Mouse (Mus musculus): Measurements from ENCODE around the gene Mlx. TPM values are rescaled to one million over a fixed set of nuclear protein-coding genes. Genes with fewer than 3 reads are reported as not detected.
A peak's percentile ranks its signal among the peaks of the same experiment; 100 is the strongest.

Mlx gene
- total and polyA plus RNA-seq, 2 experiments from 2014 or later = 68.0 to 82.4 TPM

DNA sequence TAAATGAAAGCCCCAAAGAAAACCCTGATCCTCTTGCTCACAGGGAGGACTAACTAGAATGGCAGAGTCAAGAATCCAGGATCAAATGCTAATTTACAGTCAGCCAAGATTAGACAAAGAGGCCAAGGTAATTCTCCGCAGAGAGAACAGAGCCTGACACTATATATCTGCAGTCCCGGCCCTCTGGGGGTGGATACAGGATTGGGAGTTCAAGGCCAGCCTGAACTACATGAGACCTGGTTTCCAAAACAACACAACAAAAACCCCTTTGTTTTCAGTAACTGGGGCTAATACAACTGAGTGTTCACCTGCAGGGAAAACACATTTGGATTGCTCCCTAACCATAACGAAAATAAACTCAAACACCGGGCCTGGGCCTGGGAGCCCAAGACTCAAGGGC is 22.6 kb upstream of the Mlx start:
- peaks cover 37% of the 10 kb centered on the region for H3K36me3 ChIP-seq (ENCODE audit: insufficient read depth)
- TF ChIP-seq CTCF (IDR thresholded peaks at IDR 0.05; ENCODE audit: low read depth) = no peak
- peaks cover 4% of the 10 kb centered on the region; the same call in 1 of the 2 replicates for H3K4me1 ChIP-seq (ENCODE audit: insufficient read depth)
- H3K27ac ChIP-seq (ENCODE audit: low read depth, low read length) = no peak overlapping the region
- whole genome bisulfite sequencing = 80% methylated on average over 4 of the region's 4 CpGs
- H3K4me3 ChIP-seq (ENCODE audit: low read depth, low read length) = no peak overlapping the region
- ATAC-seq (no peak), DNase-seq (no peak)
- H3K9me3 ChIP-seq (ENCODE audit: low read length) = no peaks in the 10 kb centered on the region
- H3K27me3 ChIP-seq (ENCODE audit: insufficient read depth, low read length) = no peaks in the 10 kb centered on the region
- H3K9ac ChIP-seq = no peak overlapping the region
- H3K4me2 ChIP-seq (ENCODE audit: low read depth) = no peak overlapping the region

DNA sequence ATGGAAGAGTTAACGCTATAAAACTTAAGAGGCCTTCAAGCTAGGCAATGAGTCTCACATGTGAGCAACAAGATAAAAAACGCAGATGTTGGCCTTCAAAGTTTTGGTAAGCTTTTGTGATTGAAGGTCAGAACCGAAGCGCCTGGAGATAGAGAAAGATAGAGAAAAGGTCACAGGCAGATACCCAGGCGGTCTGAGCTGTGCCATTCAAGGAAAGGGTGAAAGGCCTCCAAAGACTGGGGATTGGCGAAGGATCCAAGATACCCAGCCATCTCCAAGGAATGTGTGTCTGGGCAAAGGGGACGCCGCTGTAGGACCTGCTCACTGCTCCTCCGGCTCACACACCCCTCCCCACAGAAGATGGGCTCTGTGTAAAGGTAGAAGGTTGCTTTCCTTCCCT is 22.1 kb upstream of the Mlx start:
- peaks cover 31% of the 10 kb centered on the region for H3K36me3 ChIP-seq (ENCODE audit: insufficient read depth)
- no peaks in the 10 kb centered on the region for H3K9me3 ChIP-seq (ENCODE audit: low read length)
- no peaks in the 10 kb centered on the region for H3K27me3 ChIP-seq (ENCODE audit: insufficient read depth, low read length)
- no peak for DNase-seq
- no peak overlapping the region for H3K9ac ChIP-seq
- H3K4me3 ChIP-seq (ENCODE audit: low read depth, low read length) = no peak overlapping the region
- H3K4me2 ChIP-seq (ENCODE audit: low read depth) = no peak overlapping the region
- peaks cover 4% of the 10 kb centered on the region; the same call in 1 of the 2 replicates for H3K4me1 ChIP-seq (ENCODE audit: insufficient read depth)
- H3K27ac ChIP-seq (ENCODE audit: low read depth, low read length) = no peak overlapping the region
- ATAC-seq = no peak
- WGBS = 93% methylated on average over 9 of the region's 9 CpGs
- TF ChIP-seq CTCF (IDR thresholded peaks at IDR 0.05; ENCODE audit: low read depth) = no peak

DNA sequence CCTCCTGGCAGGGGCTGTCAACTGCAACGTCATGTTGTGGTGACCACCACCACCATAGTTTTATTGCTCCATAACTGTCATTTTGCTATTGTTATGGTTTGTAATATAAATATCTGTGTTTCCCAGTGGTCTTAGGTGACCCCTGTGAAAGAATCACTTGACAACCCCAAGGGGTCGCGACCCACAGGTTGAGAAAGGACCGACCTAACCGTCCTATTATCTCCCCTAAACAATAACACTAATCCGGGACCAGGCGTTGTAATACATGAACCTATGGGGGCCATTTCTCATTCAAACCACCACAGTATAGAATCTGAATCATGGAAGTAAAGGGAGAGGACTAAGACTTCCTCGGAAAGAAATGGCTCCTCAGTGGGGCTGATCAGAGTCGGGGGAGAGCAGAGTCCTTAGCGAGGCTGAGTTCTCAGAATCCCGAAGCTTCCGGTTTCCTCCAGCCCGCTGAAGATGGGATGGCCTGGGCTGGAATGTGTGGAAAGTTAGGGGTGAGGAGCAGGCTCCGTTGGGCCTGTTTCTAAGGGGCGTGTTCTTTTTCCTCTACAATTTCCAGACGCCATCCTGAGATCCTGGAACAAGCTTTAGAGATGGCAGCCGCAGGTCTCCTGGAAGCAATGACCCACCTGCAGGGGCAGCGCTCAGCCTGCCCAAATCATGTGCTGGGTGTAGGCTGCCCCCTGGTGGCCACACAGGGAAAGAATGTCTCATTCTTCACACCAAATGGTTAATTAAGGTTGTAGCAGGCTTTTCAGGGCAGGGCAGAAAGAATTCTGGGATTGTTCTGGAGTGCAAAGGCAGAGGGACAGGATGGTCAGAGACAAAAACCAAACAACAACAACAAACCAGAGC is 20.3 kb upstream of the Mlx start:
- Histone ChIP-seq H3K27ac (ENCODE audit: low read depth, low read length) (no peak overlapping the region), H3K9me3 (ENCODE audit: low read length) (no peaks in the 10 kb centered on the region), H3K4me1 (ENCODE audit: insufficient read depth) (peaks cover 4% of the 10 kb centered on the region; the same call in 1 of the 2 replicates), H3K36me3 (ENCODE audit: insufficient read depth) (peaks cover 21% of the 10 kb centered on the region), H3K9ac (peak overlapping the region; percentile 22; the same call in 1 of the 2 replicates), H3K27me3 (ENCODE audit: insufficient read depth, low read length) (no peaks in the 10 kb centered on the region), H3K4me2 (ENCODE audit: low read depth) (peak overlapping the region; percentile 52), H3K4me3 (ENCODE audit: low read depth, low read length) (peak overlapping the region; percentile 14; the same call in 1 of the 2 replicates)
- TF ChIP-seq CTCF (IDR thresholded peaks at IDR 0.05; ENCODE audit: low read depth) = peak; percentile 98
- ATAC-seq = 0 out of 2 replicates have a peak, but pooled peaks have one; percentile 16
- WGBS = 15% methylated on average over 18 of the region's 18 CpGs
- peak; percentile 82 for DNase-seq

DNA sequence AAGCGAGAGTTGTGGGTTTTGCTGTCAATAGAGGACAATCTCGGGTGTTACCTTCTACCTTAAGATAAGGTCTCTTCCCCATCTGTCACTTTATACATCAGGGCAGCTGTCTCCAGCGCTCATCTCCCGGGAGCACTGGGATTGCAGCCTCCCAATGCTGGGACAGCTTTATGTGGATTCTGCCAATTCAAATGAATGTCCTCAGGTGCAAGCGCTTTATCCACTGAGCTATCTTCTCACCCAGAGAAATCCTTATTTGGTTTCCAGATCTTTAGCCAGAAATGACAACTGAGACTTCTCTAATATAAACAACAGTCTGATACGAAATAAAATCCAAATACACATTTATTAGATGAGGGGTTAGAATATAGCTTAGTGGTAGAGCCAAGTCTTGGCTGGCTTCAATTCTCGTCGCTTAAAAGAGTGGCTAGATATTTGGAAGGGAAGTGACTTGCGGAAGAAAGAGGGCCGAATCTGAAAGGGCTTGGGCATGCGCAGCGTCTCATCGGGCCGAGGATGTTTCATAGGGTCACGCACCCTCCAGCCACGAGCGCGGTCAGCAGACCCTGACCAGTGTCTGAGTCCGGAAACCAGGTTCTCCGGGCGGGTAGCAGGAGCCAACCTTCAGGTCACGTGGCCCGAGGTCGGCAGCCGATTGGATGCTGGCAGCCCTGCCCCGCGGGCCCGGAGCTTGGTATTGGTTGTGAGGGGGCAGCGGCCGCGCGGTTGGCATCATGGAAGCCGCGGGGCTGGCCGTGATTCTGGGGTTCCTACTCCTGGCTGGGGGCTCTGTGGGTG is 17.5 kb upstream of the Mlx start, which contains the start of gene Naglu:
TSS of gene Naglu (plus strand) at position 622 of the 798 bp plus-strand sequence.
- Histone ChIP-seq H3K4me1 (ENCODE audit: insufficient read depth) (peaks cover 4% of the 10 kb centered on the region; the same call in 1 of the 2 replicates), H3K4me3 (ENCODE audit: low read depth, low read length) (peak within 1 kb of the TSS; percentile 69), H3K36me3 (ENCODE audit: insufficient read depth) (peaks cover 1% of the 10 kb centered on the region; the same call in 1 of the 2 replicates), H3K27ac (ENCODE audit: low read depth, low read length) (peak within 1 kb of the TSS; percentile 68), H3K9ac (peak within 1 kb of the TSS; percentile 84), H3K9me3 (ENCODE audit: low read length) (no peaks in the 10 kb centered on the region), H3K27me3 (ENCODE audit: insufficient read depth, low read length) (no peaks in the 10 kb centered on the region), H3K4me2 (ENCODE audit: low read depth) (peak within 1 kb of the TSS; percentile 96)
- ATAC-seq (peak; percentile 95), DNase-seq (peak; percentile 93)
- 5% methylated on average over 35 of the region's 35 CpGs for WGBS
- TF ChIP-seq CTCF (IDR thresholded peaks at IDR 0.05; ENCODE audit: low read depth) = no peak

DNA sequence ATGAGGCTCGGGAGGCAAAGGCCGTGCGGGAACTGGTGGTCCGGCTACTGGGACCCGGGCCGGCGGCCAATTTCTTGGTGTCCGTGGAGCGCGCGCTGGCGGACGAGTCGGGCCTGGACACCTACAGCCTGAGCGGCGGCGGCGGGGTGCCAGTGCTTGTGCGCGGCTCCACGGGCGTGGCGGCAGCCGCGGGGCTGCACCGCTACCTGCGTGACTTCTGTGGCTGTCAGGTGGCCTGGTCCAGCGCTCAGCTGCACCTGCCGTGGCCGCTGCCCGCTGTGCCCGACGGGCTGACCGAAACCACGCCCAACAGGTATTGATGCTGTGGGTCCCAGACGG is 16.9 kb upstream of the Mlx start:
- no peak for TF ChIP-seq CTCF (IDR thresholded peaks at IDR 0.05; ENCODE audit: low read depth)
- peak; percentile 61 for ATAC-seq
- peak overlapping the region; percentile 68 for H3K27ac ChIP-seq (ENCODE audit: low read depth, low read length)
- H3K4me2 ChIP-seq (ENCODE audit: low read depth) = peak overlapping the region; percentile 96
- H3K9me3 ChIP-seq (ENCODE audit: low read length) = no peaks in the 10 kb centered on the region
- no peaks in the 10 kb centered on the region for H3K36me3 ChIP-seq (ENCODE audit: insufficient read depth)
- WGBS = 0% methylated on average over 30 of the region's 36 CpGs
- peak overlapping the region; percentile 84 for H3K9ac ChIP-seq
- DNase-seq = no peak
- peak overlapping the region; percentile 69 for H3K4me3 ChIP-seq (ENCODE audit: low read depth, low read length)
- H3K27me3 ChIP-seq (ENCODE audit: insufficient read depth, low read length) = no peaks in the 10 kb centered on the region
- peaks cover 4% of the 10 kb centered on the region; the same call in 1 of the 2 replicates for H3K4me1 ChIP-seq (ENCODE audit: insufficient read depth)

DNA sequence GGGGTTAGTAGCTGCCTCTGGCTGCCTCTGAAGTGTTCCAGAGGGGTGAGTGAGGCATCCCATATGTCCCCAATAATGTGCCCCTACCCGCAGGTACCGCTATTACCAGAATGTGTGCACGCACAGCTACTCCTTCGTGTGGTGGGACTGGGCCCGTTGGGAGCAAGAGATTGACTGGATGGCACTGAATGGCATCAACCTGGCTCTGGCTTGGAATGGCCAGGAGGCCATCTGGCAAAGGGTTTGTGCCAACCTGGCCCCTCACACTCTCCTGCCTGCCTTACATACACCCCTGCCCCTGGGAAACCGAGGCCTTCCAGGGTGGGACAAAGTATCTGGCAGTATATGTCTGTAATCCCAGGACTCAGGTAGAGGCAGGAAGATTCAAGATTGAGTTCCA is 16.1 kb upstream of the Mlx start:
- DNase-seq (no peak), ATAC-seq (no peak)
- no peaks in the 10 kb centered on the region for H3K27me3 ChIP-seq (ENCODE audit: insufficient read depth, low read length)
- no peak overlapping the region for H3K27ac ChIP-seq (ENCODE audit: low read depth, low read length)
- peak overlapping the region; percentile 96 for H3K4me2 ChIP-seq (ENCODE audit: low read depth)
- 69% methylated on average over 6 of the region's 6 CpGs for WGBS
- H3K4me1 ChIP-seq (ENCODE audit: insufficient read depth) = peaks cover 4% of the 10 kb centered on the region; the same call in 1 of the 2 replicates
- peak overlapping the region; percentile 69; the same call in 1 of the 2 replicates for H3K4me3 ChIP-seq (ENCODE audit: low read depth, low read length)
- H3K9ac ChIP-seq = no peak overlapping the region
- no peak for TF ChIP-seq CTCF (IDR thresholded peaks at IDR 0.05; ENCODE audit: low read depth)
- no peaks in the 10 kb centered on the region for H3K36me3 ChIP-seq (ENCODE audit: insufficient read depth)
- H3K9me3 ChIP-seq (ENCODE audit: low read length) = no peaks in the 10 kb centered on the region
